Mouse (Mus musculus) gonadal fat pad, adult 2 months (tissue): ENCODE measurements around the gene Tnnt1. TPM values are rescaled to one million over a fixed set of nuclear protein-coding genes. Genes with fewer than 3 reads are reported as not detected.

Experiments used
- DNase-seq: peaks from one replicate; pipeline ENCODE4 v3.0.0-alpha.2; 2012; ENCODE audit warnings: low read depth
- polyA plus RNA-seq: library from polyadenylated mRNA; depleted of rRNA; stranded (reverse); fragments of >200 nt; gene quantifications from 2 replicates; pipeline ENCODE4 v1.2.3, GENCODE M21; 2012

Tnnt1 gene
- polyA plus RNA-seq, 1 experiment: 4.9 TPM

GRCm38 (mm10) chr7:4521231-4522003 lies 5.2 kb upstream of the Tnnt1 start:
- DNase-seq: no peak

DNA sequence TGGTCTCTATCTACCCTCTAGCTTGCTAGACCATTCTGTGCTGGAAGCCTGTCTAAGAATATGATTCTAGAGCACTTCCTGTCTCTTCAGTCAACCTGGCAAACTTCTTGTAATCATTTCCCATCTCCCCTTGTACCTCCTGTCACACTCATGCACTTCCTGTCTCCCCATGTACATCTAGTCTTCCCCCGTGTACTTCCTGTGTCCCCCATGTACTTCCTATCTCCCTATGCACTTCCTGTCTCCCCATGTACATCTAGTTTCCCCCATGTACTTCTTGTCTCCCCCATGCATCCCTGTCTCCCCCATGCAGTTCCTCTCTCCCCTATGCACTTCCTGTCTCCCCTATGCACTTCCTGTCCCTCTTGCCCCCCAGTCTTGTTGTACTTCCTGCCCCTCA lies 2.3 kb upstream of the Tnnt1 start:
- DNase-seq: no peak

- DNase-seq: no peak
Measured at GRCm38 (mm10) chr7:4515853-4516252, 329 bp downstream of the Tnnt1 start.

GRCm38 (mm10) chr7:4513829-4514712 lies 2.1 kb downstream of the Tnnt1 start:
- DNase-seq: no peak

- no peak for DNase-seq
Measured at GRCm38 (mm10) chr7:4513236-4513635, 2.9 kb downstream of the Tnnt1 start.

DNA sequence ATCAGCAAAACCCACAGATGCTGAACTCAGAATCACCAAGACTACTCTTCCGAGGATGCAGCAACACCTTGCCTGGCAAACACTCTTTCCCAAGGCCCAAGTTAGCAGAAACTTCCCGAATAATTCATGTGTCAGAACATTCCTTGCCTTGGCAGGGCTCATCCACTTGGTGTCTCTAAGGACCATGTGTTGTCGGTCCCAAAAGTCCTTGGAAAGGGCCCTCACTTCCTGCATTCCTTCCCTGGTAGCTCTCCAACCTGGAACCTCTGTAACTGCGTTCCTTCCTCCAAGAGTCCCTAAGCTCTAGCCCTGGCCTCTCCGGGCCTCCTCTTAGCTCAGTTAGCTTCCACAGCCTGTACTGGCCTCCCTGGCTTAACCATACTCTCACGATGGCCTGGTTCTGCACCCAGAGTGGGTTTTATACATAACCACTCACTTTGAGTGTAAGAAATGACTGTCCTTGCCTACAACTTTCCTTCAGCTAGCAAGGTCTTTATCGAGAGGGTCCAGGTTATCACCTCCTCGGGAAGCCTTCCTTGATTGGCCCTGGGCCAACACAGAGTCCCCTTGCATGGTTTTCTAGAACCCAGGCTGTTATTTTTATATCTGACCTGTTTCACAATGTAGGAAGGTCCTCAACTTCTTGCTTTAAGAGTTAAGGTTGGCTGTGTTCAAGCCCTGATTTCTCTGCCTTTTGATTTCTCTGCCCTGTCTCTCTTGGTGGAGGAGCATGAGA lies 4.5 kb downstream of the Tnnt1 start:
- no peak for DNase-seq

DNA sequence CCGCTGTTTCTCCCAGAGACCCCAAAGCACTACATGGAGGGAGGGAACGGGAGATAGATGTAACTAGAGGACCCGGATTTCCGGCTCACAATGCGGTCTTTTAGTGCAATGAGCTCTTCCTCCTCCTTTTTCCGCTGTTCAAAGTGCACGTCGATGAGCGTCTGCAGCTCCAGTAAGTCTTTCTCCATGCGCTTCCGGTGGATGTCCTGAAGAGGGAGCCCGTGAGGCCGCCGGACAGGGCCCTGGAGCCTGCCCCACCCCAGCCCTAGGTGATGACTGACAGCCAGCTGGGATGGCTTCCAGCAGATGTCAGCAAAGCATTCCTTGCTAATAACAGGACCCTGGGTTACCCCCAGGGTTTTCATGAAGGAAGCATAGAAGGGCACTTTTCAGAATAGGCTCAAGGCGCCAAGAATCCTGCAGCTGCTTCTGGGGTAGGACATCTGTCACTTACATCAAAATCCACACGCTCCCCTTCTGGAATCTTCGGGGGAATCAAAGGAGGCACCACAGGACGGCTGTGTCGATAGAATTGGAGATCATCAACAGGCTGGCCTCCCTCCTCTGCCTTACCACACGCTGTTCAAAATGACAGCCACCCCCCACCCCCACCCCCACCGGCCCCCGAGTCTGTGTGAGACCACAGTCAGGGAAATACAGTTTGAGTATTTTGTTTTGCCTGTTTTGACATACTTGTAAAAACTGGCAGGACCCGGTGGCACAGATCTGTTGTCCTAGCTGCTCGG lies 6.1 kb downstream of the Tnnt1 start:
- no peak for DNase-seq

- DNase-seq: no peak
Measured at GRCm38 (mm10) chr7:4508739-4509116, 7.5 kb downstream of the Tnnt1 start.

- no peak for DNase-seq
Measured at GRCm38 (mm10) chr7:4508062-4508738, 8.0 kb downstream of the Tnnt1 start.

- no peak for DNase-seq
Measured at GRCm38 (mm10) chr7:4507220-4507619, 9.0 kb downstream of the Tnnt1 start.

DNA sequence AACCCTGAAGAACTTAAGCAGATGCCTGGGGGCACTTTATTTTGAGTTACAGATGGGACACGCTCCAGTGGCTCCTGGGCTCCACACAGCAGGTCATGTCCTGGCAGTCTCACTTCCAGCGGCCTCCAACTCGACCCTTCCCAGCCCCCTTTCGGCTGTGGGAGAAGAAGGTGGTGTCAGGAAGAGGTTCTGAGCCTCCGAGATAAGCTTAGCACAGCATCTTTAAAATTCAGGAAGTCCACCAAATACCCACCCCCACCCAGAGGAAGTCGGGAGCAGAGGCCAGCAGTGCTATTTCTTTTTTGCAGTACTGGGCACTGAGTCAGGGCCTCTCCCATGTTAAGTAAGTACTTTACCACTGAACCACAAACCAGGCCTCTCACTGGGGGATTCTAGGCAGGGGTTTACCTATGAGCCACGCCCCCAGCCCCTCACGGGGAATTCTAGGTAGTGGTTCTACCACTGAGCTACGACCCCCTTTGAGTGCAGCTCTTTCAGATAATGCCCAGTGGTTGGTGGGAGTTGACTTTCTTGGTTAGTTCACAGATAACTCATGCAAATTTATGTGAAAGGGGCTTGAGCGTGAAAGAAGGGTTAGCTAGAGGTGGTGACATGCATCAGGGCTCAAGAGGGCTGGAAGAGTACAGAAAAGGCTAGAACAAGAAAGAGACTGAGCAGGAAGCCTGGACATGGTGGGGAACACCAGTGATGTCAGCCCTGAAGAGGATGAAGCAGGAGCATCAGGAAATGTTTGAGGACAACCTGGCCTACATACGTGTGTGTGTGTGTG lies 11.3 kb downstream of the Tnnt1 start:
- no peak for DNase-seq

- DNase-seq: no peak
Measured at GRCm38 (mm10) chr7:4503858-4504257, 12.3 kb downstream of the Tnnt1 start.

GRCm38 (mm10) chr7:4503100-4503499 lies 13.1 kb downstream of the Tnnt1 start:
- no peak for DNase-seq

- no peak for DNase-seq
Measured at GRCm38 (mm10) chr7:4502421-4503090, 13.6 kb downstream of the Tnnt1 start.

DNA sequence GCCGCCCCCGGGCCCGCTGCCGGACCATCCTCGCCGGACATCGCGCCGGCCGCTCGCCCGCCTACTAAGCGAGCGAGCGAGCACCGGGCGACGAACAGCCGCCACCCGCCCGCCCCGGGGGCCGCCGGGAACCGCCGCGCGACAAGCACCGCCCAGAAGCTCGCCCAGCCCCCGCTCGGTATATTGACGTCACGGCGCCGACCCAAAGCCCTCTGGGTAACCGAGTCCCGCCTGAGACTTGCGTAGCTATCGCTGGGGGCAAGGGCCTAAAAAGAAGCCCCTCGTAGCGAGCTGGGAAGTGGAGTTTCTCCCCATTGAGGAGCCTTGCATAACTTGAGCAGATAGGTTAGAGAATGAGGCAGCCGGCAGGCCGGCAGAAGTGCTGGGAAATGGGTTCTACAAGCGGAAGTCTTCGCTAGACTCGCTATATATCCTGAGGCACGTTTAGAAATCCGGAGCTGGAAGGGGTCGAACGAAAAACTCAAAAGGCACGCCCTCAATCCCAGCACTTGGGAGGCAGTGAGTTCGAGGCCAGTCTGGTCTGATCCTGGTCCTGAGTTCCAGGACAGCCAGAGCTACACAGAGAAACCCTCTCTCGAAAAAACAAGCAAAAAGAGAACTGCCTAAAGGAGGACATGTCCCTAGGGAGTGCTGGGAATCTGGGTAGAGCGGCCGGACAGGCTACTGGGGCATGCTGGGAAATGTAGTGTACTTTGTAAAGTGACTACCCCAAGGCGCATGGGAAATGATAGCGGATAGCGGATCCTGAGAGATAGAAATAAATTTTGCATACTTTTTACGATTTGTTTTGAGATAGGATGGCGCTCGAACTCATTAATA lies 14.4 kb downstream of the Tnnt1 start, which contains the start of gene Ppp1r12c:
Gene Ppp1r12c (minus strand): TSS at position 123 of the 840 bp plus-strand sequence.
- no peak for DNase-seq

GRCm38 (mm10) chr7:4500892-4501471 lies 15.2 kb downstream of the Tnnt1 start:
- DNase-seq: no peak

DNA sequence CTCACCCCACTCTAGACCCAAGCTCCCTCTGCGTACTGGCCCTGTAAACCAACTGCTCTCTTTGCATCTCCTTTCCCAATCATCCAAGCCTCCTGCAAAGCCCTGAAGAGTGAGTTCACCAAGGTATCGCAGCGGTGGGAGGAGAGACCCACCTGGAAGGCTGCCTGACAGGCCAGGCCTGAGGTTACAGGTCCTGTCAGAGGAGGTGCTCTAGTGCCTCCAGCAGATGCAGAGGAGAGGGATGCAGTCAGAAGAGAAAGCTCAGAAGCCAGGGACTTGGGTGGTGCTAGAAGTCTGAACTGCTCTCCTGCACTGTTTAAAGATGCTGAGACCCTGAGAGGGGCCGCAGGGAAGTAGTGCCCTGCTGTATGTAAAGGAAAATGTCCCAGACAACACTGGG lies 17.1 kb downstream of the Tnnt1 start:
- DNase-seq: no peak

DNA sequence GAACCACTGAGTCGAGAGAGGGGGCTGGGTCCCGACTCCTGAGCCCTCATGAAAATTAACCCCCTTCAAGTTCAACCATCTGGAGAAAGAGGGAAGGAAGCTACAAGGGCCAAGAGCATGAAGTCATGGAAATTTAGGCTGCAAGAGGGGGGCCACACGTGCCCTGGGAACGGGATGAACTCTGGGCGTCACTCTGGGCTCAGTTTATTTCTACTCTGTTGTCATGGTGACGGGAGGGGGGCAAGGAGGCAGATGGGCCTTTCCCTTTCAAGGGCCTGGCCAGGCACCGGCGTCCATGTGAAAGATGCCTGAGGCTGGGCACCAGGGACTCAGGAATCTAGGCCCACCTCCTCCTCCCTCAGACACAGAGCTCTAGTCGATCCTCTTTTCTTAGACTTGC lies 17.9 kb downstream of the Tnnt1 start:
- no peak for DNase-seq
